Mouse (Mus musculus): ENCODE data around the gene Hdac8.

- TF ChIP-seq CTCF (IDR thresholded peaks at IDR 0.05 in 2 of 3, conservative IDR thresholded peaks at IDR 0.05 in 1 of 3; ENCODE audit: control insufficient read depth in 1 of 3, insufficient read depth in 1 of 3, low read depth in 2 of 3, low read length in 3 of 3, poor library complexity in 1 of 3, severe bottlenecking in 1 of 3) (no peak), EP300 (IDR thresholded peaks at IDR 0.05; ENCODE audit: low read depth in 1 of 2, low read length in 2 of 2) (no peak), POLR2A (IDR thresholded peaks at IDR 0.05; ENCODE audit: control insufficient read depth in 1 of 2, insufficient read depth in 1 of 2, low read depth in 1 of 2, low read length in 2 of 2, poor library complexity in 1 of 2) (no peak), CHD1 (IDR thresholded peaks at IDR 0.05; ENCODE audit: low read depth, low read length) (no peak), ZC3H11A (IDR thresholded peaks at IDR 0.05; ENCODE audit: low read depth, low read length) (no peak), MAX (IDR thresholded peaks at IDR 0.05; ENCODE audit: low read length) (no peak), SMC3 (IDR thresholded peaks at IDR 0.05; ENCODE audit: low read depth, low read length) (no peak), TCF12 (IDR thresholded peaks at IDR 0.05; ENCODE audit: low read depth, low read length) (no peak), UBTF (IDR thresholded peaks at IDR 0.05; ENCODE audit: borderline replicate concordance, insufficient read depth, low read depth, low read length) (no peak), ZNF384 (IDR thresholded peaks at IDR 0.05; ENCODE audit: low read depth, low read length) (0 out of 2 replicates have a peak, but pooled peaks have one; percentile 56), POLR2AphosphoS5 (IDR thresholded peaks at IDR 0.05; ENCODE audit: borderline replicate concordance, low read depth, low read length) (no peak), MYB (IDR thresholded peaks at IDR 0.05; ENCODE audit: low read depth, low read length) (no peak)
Measured at GRCm38 (mm10) chrX:102319252-102319651, 185.9 kb downstream of the Hdac8 start.

Data from MEL (cell line).